In the genomic region with DNA sequence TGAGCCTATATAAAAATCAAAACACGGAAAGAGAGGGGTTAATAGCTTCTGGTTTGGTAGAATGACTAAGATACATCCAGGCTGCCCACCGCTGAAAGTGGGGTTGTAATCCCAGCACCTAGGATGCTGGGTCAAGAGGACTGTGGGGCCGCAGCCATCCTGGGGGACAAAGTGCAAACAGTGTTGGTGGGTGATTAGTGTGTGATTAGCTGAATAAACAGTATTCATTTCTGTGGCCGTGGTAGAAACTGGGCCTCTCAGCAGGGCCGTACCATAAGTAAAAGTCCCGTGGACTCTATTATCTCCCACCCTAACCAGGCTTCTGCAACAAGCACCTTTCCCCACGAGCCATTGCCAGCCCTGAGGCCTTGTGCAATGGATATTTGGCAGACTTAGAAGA, we compare ENCODE assay signal across 28 mouse cellular contexts. TPM values are rescaled to one million over a fixed set of nuclear protein-coding genes. Genes with fewer than 3 reads are reported as not detected.
DNase-seq lines count a peak whose midpoint lies in the region; ATAC-seq and TF ChIP-seq lines count a peak whose summit lies in the region.
"Had no signal": no experiment of that assay in that cellular context is flagged by ENCODE, and none has a peak within 500 bp of the region (broad histone marks: within the 10 kb centered on the region; RNA-seq: fewer than 3 reads in every experiment).

No protein-coding gene starts in this region.

- peaks cover 46% of the 10 kb centered on the region for H3K36me3 ChIP-seq in heart, embryonic 10.5 days
- peaks cover 17% of the 10 kb centered on the region for H3K36me3 ChIP-seq in heart, embryonic 11.5 days (ENCODE audit: control insufficient read depth, insufficient read depth, low read length)
- H3K36me3 ChIP-seq in intestine, embryonic 16.5 days (ENCODE audit: control insufficient read depth, insufficient read depth, low read length): 0 out of 2 replicates have a peak, but pooled peaks cover 7% of the 10 kb centered on the region
- peaks cover 9% of the 10 kb centered on the region for H3K36me3 ChIP-seq in stomach, postnatal 0 days (ENCODE audit: control insufficient read depth, insufficient read depth, low read length)

- no peak overlapping the region for H3K4me2 ChIP-seq in heart, embryonic 11.5 days
- no peak overlapping the region for H3K4me2 ChIP-seq in intestine, embryonic 16.5 days (ENCODE audit: low read depth, low read length)
- H3K4me2 ChIP-seq in stomach, postnatal 0 days (replicated peaks; ENCODE audit: low read depth): no peak overlapping the region
- H3K4me2 ChIP-seq: embryonic facial prominence, embryonic 13.5 days; embryonic facial prominence, embryonic 15.5 days; forebrain, embryonic 12.5 days had no signal

- H3K4me1 ChIP-seq in heart, embryonic 10.5 days: no peaks in the 10 kb centered on the region
- no peaks in the 10 kb centered on the region for H3K4me1 ChIP-seq in heart, embryonic 11.5 days (ENCODE audit: control insufficient read depth, insufficient read depth, low read length)
- H3K4me1 ChIP-seq in intestine, embryonic 16.5 days (ENCODE audit: control insufficient read depth, insufficient read depth, low read length): peaks cover 3% of the 10 kb centered on the region; the same call in 1 of the 2 replicates
- H3K4me1 ChIP-seq in stomach, postnatal 0 days (replicated peaks; ENCODE audit: control insufficient read depth, insufficient read depth): no peaks in the 10 kb centered on the region

- H3K9ac ChIP-seq in heart, embryonic 11.5 days (ENCODE audit: low read depth, low read length): no peak overlapping the region
- H3K9ac ChIP-seq in intestine, embryonic 16.5 days (ENCODE audit: low read depth, low read length): no peak overlapping the region
- no peak overlapping the region for H3K9ac ChIP-seq in stomach, postnatal 0 days (ENCODE audit: low read length)
- H3K9ac ChIP-seq: embryonic facial prominence, embryonic 13.5 days; embryonic facial prominence, embryonic 15.5 days; forebrain, embryonic 12.5 days had no signal

- no peaks in the 10 kb centered on the region for H3K9me3 ChIP-seq in heart, embryonic 10.5 days
- H3K9me3 ChIP-seq in heart, embryonic 11.5 days (replicated peaks; ENCODE audit: control insufficient read depth, low read length): no peaks in the 10 kb centered on the region
- H3K9me3 ChIP-seq in intestine, embryonic 16.5 days (ENCODE audit: control insufficient read depth, low read length): no peaks in the 10 kb centered on the region
- H3K9me3 ChIP-seq in stomach, postnatal 0 days (ENCODE audit: control insufficient read depth, low read length): no peaks in the 10 kb centered on the region
- H3K9me3 ChIP-seq: embryonic facial prominence, embryonic 13.5 days; embryonic facial prominence, embryonic 15.5 days; forebrain, embryonic 10.5 days; forebrain, embryonic 12.5 days had no signal

- DNase-seq in heart, embryonic 10.5 days (ENCODE audit: low spot score): peak; percentile 42
- DNase-seq in stomach, postnatal 0 days (ENCODE audit: low spot score): no peak
- DNase-seq in embryo, embryonic 10 days (ENCODE audit: low spot score): no peak
- no peak for DNase-seq in lung, postnatal 14 days
- DNase-seq: adrenal gland, adult 2 months; adrenal gland, postnatal 10 days; adrenal gland, postnatal 25 days; B cell, adult 2 months; cerebellum, adult 11 months; cerebellum, adult 18-20 months; cerebellum, adult 8-10 months; cerebellum, adult 9-11 months; cerebellum, postnatal 14 days; cerebellum, postnatal 36 days had no signal

- no peak for TF ChIP-seq CTCF in stomach, postnatal 0 days (IDR thresholded peaks at IDR 0.05; ENCODE audit: low read depth)

- no peak for ATAC-seq in heart, embryonic 11.5 days (replicated peaks; ENCODE audit: insufficient number of reproducible peaks, low FRiP score, low TSS enrichment)
- peak; percentile 77 for ATAC-seq in intestine, embryonic 16.5 days
- 0 out of 2 replicates have a peak, but pooled peaks have one; percentile 22 for ATAC-seq in stomach, postnatal 0 days (ENCODE audit: low FRiP score, low TSS enrichment)
- ATAC-seq: activated CD4-positive, CD25-positive, alpha-beta regulatory T cell, adult 4 months; CD4-positive, CD25-positive, alpha-beta regulatory T cell, adult 4 months; forebrain, embryonic 14.5 days; forebrain, embryonic 16.5 days; Patski had no signal

- no peak overlapping the region for H3K27ac ChIP-seq in heart, embryonic 10.5 days
- H3K27ac ChIP-seq in heart, embryonic 11.5 days (ENCODE audit: low read depth, low read length): no peak overlapping the region
- no peak overlapping the region for H3K27ac ChIP-seq in intestine, embryonic 16.5 days (ENCODE audit: low read length)
- H3K27ac ChIP-seq in stomach, postnatal 0 days (replicated peaks): no peak overlapping the region
- H3K27ac ChIP-seq: embryonic facial prominence, embryonic 13.5 days; embryonic facial prominence, embryonic 15.5 days; forebrain, embryonic 10.5 days; forebrain, embryonic 12.5 days had no signal

- H3K27me3 ChIP-seq in heart, embryonic 10.5 days (ENCODE audit: insufficient read depth, poor library complexity, severe bottlenecking): no peaks in the 10 kb centered on the region
- H3K27me3 ChIP-seq in heart, embryonic 11.5 days (ENCODE audit: control insufficient read depth, insufficient read depth, low read length): no peaks in the 10 kb centered on the region
- H3K27me3 ChIP-seq in intestine, embryonic 16.5 days (replicated peaks; ENCODE audit: control insufficient read depth, insufficient read depth, low read length): no peaks in the 10 kb centered on the region
- H3K27me3 ChIP-seq in stomach, postnatal 0 days (ENCODE audit: control insufficient read depth, insufficient read depth, low read length): no peaks in the 10 kb centered on the region
- H3K27me3 ChIP-seq: CH12.LX; embryonic facial prominence, embryonic 13.5 days; embryonic facial prominence, embryonic 15.5 days; forebrain, embryonic 12.5 days; Patski had no signal

- 75% methylated on average over 7 of the region's 7 CpGs for WGBS in heart, embryonic 10.5 days
- 76% methylated on average over 7 of the region's 7 CpGs for WGBS in heart, embryonic 11.5 days (ENCODE audit: insufficient replicate concordance)
- WGBS in intestine, embryonic 16.5 days: 50% methylated on average over 7 of the region's 7 CpGs
- WGBS in stomach, postnatal 0 days: 52% methylated on average over 7 of the region's 7 CpGs

- no peak for TF ChIP-seq EP300 in stomach, postnatal 0 days (optimal IDR thresholded peaks at IDR 0.05)

- H3K4me3 ChIP-seq in heart, embryonic 10.5 days: no peak overlapping the region
- no peak overlapping the region for H3K4me3 ChIP-seq in heart, embryonic 11.5 days (ENCODE audit: low read depth, low read length)
- H3K4me3 ChIP-seq in intestine, embryonic 16.5 days (ENCODE audit: low read length): no peak overlapping the region
- H3K4me3 ChIP-seq in stomach, postnatal 0 days (ENCODE audit: low read depth, low read length): no peak overlapping the region
- H3K4me3 ChIP-seq: embryonic facial prominence, embryonic 13.5 days; embryonic facial prominence, embryonic 15.5 days; erythroblast, embryonic 14.5 days; forebrain, embryonic 10.5 days; forebrain, embryonic 12.5 days had no signal

RNA-seq across cellular contexts. Expression of a gene that starts 12.2 kb away (rescaled TPM):
- polyA plus RNA-seq in heart, embryonic 10.5 days (2016; fragmentation: Nextera tagmentation; extraction: Ambion mirVana): 0.12 and 0.29 TPM in 2 replicates
- 0.37 and 0.79 TPM in 2 replicates for polyA plus RNA-seq in heart, embryonic 11.5 days (2014; fragmentation: Nextera tagmentation; extraction: Ambion mirVana)
- polyA plus RNA-seq in intestine, embryonic 16.5 days (2015; fragmentation: Nextera tagmentation; extraction: Ambion mirVana): 1.1 and 1.4 TPM in 2 replicates
- 0.50 and 0.58 TPM in 2 replicates for polyA plus RNA-seq in stomach, postnatal 0 days (2015; fragmentation: Nextera tagmentation; extraction: Ambion mirVana)
- polyA plus RNA-seq: G1E had no signal
